Mouse (Mus musculus): ENCODE results near the gene Tnn.

Tnn gene

GRCm38 (mm10) chr1:160153480-160153879 is at the start of gene Tnn:
Gene Tnn, minus strand, starts transcription at chr1:160153580.
- no peak for DNase-seq (ENCODE audit: low spot score in 2 of 2)

- DNase-seq (ENCODE audit: low spot score in 2 of 2), result no peak
Measured at GRCm38 (mm10) chr1:160195337-160195663, 41.9 kb upstream of the Tnn start.

DNA sequence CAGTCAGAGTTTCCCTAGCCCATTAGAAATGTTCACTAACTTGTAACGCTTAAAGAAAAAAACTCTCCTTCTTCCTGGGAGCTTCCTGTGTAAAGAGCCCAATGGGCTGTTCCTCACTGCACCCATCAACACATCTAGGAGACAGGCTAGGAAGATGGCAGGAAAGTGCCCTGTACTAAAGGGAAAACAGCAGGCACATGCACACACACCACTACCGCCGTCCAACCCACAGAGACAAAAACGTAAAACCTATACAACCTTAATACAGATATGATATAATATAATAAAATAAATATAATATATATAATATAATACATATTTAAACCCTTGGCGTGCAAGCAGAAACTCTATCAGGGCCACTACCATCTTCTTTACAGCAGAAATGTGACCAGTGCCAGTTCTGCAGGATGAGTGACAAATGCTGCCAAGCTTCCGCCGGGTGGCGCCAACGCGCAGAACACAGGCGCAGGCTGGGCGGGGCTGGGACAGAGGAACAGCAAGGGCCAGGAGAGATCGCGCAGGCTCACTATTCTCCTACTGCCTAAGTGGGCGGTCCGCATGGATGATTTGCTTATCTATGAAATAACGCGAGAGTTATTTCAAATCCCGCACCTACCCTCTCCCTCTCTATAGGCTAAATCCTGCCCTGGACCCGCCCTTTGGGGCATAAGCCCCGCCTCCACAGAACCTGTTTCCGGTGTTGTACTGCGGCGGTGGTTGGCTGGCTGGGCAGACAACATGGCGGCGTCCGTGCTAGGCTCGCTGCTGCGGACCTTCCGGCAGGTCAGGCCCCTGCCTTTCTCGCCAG is 41.4 kb upstream of the Tnn start, which contains the start of gene Mrps14:
TSS of gene Mrps14 (plus strand) at position 687 of the 808 bp plus-strand sequence.
- peak; percentile 97 to 98 for DNase-seq (ENCODE audit: low spot score in 2 of 2)

GRCm38 (mm10) chr1:160184506-160184905 is 31.1 kb upstream of the Tnn start:
- no peak for DNase-seq (ENCODE audit: low spot score in 2 of 2)

- DNase-seq (ENCODE audit: low spot score in 2 of 2), result no peak
Measured at GRCm38 (mm10) chr1:160181216-160181615, 27.8 kb upstream of the Tnn start.

DNA sequence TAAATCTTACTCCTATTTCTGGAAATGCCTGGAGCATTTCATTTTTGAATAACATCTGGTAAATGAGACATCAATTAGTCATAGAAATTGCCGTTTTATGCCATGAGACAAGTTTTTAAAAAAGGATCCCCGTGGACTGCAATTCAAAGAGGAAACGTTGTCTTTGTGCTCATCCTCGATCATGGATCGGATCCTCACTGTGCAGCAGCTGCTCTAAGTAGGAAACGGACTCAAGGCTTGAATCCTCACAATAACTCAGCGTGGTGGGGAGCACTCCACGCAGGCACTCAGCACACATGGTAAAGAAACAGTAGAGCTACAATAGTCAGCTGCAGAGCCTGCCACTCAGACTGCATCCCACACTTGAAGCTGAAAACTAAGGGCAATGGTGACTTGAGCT is 23.5 kb upstream of the Tnn start:
- no peak for DNase-seq (ENCODE audit: low spot score in 2 of 2)

DNA sequence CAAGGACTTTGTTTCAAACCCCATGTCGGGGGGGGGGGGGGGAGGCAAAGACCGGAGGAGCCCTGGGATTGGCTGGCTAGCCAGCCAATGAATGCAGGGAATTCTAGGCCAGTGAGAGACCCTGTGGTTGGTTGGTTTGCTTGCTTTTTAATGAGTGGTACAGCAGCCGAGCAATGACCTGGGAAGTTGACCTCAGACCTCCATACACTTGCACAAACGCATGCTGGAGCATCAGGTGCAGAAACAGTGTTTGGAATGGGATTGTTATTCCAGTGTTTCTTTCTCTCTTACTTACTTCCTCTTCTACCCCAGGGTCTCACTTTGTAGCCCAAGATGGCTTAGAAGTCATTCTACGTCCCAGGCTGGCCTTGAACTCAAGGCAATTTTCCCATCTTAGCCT is 13.2 kb upstream of the Tnn start:
- no peak for DNase-seq (ENCODE audit: low spot score in 2 of 2)

DNA sequence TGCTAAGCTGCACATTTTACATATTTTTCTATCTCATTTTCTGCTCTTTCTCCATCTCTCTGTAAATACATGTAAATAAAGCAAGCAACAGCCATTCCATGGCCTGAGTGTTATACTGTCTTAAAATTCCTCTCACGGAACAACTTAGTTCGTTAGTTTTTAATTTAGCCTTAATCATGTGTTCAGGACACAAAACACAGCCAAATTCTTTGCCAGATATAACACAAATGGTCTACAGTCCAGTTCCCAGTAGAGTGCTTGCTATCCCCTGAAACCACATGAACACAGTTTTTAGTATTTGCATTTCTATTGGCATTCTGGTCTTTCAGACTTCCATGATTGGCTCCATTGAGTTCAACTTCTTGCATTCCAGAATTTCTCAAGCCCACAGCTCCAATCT is 4.8 kb upstream of the Tnn start:
- DNase-seq (ENCODE audit: low spot score in 2 of 2), result no peak

GRCm38 (mm10) chr1:160150726-160151125 is 2.7 kb downstream of the Tnn start:
- DNase-seq (ENCODE audit: low spot score in 2 of 2), result no peak

DNA sequence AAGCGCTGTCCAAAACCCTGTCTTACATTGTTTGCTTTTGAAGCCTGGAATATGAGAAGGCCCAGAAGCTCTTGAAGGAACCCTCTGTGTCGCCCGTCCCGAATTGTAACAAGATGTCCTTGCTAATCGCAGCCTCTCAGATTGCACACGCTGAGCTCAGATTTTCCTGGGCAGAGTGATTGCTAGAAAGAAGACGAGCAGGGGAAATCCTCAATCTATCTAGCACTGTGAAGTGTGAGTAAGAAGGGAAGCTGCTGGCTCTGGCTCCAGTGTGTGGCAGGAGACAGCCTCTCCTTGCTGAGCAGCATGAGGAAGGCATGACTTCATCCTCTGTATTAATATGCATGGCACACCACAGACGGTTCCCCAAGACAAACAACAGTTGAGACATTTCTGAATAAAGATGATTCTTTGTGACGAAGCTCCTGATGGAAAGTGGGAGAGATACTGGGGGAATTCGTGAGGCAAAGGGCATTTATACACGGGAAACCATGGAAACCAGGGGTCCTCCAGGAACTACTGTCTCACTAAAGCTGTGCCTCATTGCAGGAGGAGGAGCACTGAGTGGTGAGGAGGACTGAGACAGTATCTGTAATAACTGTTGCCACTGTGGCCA is 4.0 kb downstream of the Tnn start:
- no peak for DNase-seq (ENCODE audit: low spot score in 2 of 2)

GRCm38 (mm10) chr1:160147274-160147673 is 6.1 kb downstream of the Tnn start:
- no peak for DNase-seq (ENCODE audit: low spot score in 2 of 2)

GRCm38 (mm10) chr1:160145606-160146005 is 7.8 kb downstream of the Tnn start:
- no peak for DNase-seq (ENCODE audit: low spot score in 2 of 2)

DNA sequence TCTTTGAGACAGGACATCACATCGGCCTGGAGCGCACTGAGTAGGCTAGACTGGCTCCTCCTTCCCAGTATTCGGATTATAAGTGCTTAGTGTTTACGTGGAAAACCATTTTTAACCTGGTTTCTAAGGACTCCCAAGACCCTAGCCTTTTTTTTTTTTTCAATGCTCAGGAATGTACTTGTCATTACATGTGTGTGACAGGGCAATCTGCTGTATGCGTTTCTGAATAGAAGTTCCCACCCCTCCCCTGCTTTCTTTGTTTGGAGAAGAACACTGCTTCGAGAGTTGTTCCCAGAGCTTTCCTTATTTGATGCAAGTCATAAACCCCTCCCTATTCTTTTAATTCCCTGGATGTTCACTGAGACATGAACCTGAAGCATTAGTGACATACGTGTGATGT is 9.0 kb downstream of the Tnn start:
- DNase-seq (ENCODE audit: low spot score in 2 of 2), result no peak

DNA sequence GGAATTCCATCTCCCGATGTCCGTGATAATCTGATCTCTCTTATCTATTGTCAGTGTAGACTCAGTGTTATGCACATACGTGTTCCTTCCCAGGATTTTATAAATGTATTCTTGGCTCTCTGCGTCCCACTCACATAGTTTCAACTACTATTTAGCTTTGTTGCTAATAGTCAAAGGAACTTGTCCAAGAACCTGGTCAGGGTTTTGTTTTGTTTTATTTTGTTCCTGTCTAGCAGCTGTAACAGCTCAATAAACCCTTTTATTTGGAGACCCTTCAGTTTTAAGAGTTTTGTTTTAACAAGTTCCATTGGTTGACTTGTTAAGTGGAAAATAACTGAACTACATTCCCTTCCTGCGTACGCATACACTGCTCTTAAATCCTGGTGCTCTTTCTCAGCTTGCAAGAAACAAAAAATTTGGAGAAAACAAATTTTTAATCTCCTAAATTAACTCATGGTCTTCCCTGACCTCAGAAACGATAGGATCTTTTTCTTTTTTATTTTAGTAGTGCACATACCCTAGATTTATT is 17.0 kb downstream of the Tnn start:
- DNase-seq (ENCODE audit: low spot score in 2 of 2), result no peak

DNA sequence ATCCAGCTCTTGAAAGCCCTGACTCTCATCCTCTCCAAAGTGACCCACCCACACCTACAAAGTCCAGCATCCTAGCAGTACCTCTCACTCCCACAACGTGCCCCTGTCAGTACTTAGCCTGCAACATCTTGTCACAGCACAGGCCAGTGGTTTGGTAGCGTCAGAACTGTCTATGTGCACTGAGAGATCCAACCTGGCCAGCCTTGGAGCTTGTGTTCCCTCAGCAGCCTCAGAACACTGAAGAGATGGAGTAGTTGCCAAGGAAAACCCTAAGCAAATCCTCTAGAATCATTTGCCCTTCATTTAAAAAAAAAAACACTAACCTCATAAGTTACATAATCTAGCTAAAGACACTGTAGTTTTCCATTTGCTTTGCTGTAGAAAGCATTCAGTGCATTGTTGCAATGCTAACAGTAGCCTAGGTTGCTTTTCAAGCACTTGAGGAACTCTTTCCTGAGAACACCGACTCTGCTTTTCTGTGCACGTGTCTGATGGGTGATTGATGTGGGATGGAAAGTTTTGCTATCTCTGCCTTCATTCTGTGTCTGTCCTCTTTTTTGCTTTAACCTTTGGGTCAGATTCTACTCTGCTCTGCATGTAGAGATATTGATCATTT is 19.8 kb downstream of the Tnn start:
- DNase-seq (ENCODE audit: low spot score in 2 of 2), result no peak

GRCm38 (mm10) chr1:160123957-160124356 is 29.4 kb downstream of the Tnn start:
- DNase-seq (ENCODE audit: low spot score in 2 of 2), result no peak

DNA sequence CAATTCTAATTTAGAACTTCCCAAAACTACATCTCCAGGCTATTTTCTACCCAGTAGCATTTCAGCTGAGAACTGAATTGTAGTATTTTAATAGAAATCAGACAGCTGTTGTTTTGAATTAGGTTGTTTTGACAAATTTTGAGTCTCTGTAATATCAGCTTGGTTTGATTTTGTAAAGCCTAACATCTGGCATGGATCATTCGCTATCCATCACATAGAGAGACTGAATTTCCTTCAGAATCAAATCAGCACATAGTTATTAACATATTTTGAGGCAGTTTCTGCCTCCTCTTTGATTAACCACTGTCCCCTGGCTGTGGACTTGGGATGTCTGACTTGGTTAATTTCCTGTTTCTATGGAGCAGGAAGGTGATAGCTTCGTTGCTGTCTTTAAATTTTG is 44.8 kb downstream of the Tnn start:
- no peak for DNase-seq (ENCODE audit: low spot score in 2 of 2)

DNA sequence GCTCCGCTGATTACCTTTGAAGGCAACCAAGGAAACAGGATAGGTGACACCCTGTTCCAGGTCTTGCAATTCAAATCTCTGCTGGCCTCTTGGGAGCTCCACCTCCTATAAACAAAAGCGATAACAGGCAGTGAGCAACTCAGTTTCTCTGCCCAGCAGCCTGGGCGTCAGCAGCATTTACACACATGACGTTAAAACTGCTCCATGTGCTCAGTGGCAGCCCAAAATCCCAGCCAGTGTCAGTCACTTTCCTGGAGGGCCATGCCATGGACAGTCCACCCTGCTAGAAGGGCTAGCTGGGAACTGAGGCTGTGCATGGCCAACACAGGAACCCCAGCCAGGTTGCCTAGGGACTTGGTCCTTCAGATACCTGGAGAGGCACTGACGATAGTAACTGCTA is 48.0 kb downstream of the Tnn start:
- DNase-seq (ENCODE audit: low spot score in 2 of 2), result no peak

DNA sequence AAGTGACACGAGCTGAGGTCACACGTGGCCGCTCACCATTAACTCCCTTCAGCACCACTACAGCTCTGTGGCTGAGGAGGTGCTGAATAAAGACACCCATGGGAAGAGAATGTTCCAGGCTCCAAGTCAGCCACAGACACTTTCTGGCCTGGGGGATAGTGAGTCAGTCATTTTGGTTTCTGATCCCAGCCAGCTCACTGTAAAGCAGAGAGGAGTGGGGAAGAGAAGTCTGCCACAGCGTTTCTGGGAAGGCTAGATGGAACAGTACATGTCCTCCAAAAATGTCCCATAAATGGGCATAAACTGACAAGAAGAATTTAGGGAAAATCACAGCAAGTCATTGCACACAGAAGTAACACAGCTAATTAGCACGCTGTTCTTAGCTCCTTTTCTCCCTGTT is 52.4 kb downstream of the Tnn start:
- DNase-seq (ENCODE audit: low spot score in 2 of 2), result no peak

DNA sequence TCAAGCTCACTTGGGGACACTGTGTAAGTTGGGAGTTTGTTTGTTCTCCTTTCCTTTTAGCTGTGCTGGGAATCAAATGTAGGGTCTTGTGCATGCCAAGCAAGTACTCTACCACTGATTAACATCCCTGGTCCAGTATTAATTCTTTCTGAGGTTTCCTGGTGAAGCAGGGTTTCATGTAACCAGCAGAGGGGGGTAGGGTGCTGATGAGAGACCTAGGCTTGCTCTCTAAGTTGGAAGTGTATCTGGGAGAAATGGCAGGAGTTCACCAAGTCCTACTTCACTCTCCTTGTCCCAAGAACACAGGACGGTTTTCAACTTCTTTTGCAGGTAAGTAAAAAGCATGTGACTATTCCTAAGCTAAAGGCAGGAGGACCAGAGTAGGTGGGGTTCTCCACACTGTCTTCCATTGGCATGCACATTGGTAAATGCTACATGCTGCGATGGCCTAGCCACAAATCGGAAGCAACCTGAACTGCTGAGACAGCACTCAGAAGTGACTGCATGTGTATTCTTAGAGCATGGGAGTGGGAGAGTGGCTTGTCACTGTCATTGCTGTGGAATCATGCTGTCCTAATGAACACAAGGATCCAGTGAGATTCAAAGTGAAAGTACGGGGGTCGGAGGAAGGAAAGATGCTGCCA is 53.6 kb downstream of the Tnn start:
- no peak for DNase-seq (ENCODE audit: low spot score in 2 of 2)

DNA sequence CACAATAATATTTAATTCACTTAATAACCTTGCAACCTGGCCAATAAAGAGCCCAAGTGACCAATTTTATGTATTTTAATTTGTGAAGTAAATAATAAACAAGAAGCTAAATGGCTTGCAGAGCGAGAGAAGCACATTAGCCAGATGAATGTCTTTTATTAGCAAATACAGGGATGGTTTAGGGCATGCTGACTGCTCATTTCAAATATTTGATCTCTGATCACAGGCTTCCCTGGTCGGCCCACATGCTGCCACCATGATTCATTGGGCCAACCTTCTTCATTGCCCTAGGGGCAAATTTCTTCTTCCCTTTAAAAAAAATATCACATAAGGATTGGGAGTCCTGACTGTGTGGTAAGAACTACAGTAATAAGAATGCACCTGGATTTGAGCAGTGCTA is 66.7 kb downstream of the Tnn start:
- no peak for DNase-seq (ENCODE audit: low spot score in 2 of 2)

GRCm38 (mm10) chr1:160084239-160084638 is 69.1 kb downstream of the Tnn start:
- DNase-seq (ENCODE audit: low spot score in 2 of 2), result no peak

All from thymus, postnatal 10 days (tissue).